ENCODE assay signal across 12 mouse cellular contexts in the genomic region with DNA sequence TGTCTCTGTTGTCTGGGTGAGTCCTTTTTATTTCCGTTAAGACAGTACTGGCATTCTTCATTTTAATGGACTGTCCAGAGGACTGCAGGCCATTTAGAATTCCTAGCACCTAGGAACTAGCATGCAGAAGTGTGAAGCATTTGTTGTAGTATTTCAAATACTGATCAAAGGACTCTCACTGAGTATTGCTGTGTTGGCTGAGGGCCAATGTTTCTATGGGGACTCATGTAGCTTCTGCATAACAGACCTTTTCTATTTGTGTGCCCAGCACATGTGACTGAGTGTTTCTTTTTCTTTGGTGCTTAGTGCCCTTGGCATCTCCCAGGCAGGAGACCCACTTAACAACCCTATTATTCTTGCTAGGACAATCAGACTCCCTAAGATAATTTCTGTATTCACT. TPM values are rescaled to one million over a fixed set of nuclear protein-coding genes. Genes with fewer than 3 reads are reported as not detected.
DNase-seq lines count a peak whose midpoint lies in the region; ATAC-seq lines count a peak whose summit lies in the region.
"Had no signal": no experiment of that assay in that cellular context is flagged by ENCODE, and none has a peak within 500 bp of the region (broad histone marks: within the 10 kb centered on the region; RNA-seq: fewer than 3 reads in every experiment).

No protein-coding gene starts in this region.

- no peaks in the 10 kb centered on the region for H3K27me3 ChIP-seq in heart, embryonic 14.5 days (ENCODE audit: control insufficient read depth, insufficient read depth, low read length)

- H3K4me2 ChIP-seq in heart, embryonic 14.5 days (ENCODE audit: low read length): no peak overlapping the region

- H3K9ac ChIP-seq in heart, embryonic 14.5 days (ENCODE audit: low read length): no peak overlapping the region

- no peaks in the 10 kb centered on the region for H3K4me1 ChIP-seq in heart, embryonic 14.5 days (ENCODE audit: control insufficient read depth in 2 of 2, insufficient read depth in 2 of 2, low read length in 2 of 2)

- peak; percentile 73; the same call in 1 of the 2 replicates for ATAC-seq in heart, embryonic 14.5 days (ENCODE audit: insufficient number of reproducible peaks, insufficient read depth, low FRiP score, low read depth)
- ATAC-seq in activated CD4-positive, CD25-positive, alpha-beta regulatory T cell, adult 4 months: no peak
- ATAC-seq: intestine, postnatal 0 days had no signal

- DNase-seq in heart, adult 8-10 months (ENCODE audit: low spot score): no peak
- peak; percentile 76 for DNase-seq in retina, postnatal 1 day
- DNase-seq in retina, embryonic 14.5 days (ENCODE audit: low spot score): no peak
- DNase-seq in lung, postnatal 10 days: peak; percentile 22
- no peak for DNase-seq in urinary bladder, postnatal 36 days (ENCODE audit: low spot score in 2 of 2)
- no peak for DNase-seq in liver
- DNase-seq: adrenal gland, postnatal 10 days had no signal

- H3K27ac ChIP-seq in heart, embryonic 14.5 days (replicated peaks in 1 of 2; ENCODE audit: control insufficient read depth in 1 of 2, insufficient read depth in 1 of 2, low read depth in 2 of 2, low read length in 2 of 2): no peak overlapping the region

- no peaks in the 10 kb centered on the region for H3K36me3 ChIP-seq in heart, embryonic 14.5 days (ENCODE audit: control insufficient read depth, insufficient read depth, low read length)

- WGBS in heart, embryonic 14.5 days: 40% methylated on average over 1 of the region's 1 CpGs

- no peak overlapping the region for H3K4me3 ChIP-seq in heart, embryonic 14.5 days (ENCODE audit: control insufficient read depth in 1 of 2, insufficient read depth in 1 of 2, low read depth in 1 of 2, low read length in 2 of 2)

- H3K9me3 ChIP-seq in heart, embryonic 14.5 days (ENCODE audit: control insufficient read depth, low read length): no peaks in the 10 kb centered on the region

RNA-seq across cellular contexts. Expression of gene Gm12695, which starts 12.6 kb away (rescaled TPM):
- polyA plus RNA-seq in heart, embryonic 14.5 days (2014; fragmentation: Nextera tagmentation; extraction: Ambion mirVana): not detected in 2 replicates
- not detected for total RNA-seq in heart, adult 8-10 months (2022)
- not detected for polyA plus RNA-seq in activated CD4-positive, CD25-positive, alpha-beta regulatory T cell, adult 4 months (2017; shearing (Covaris generic))
- total RNA-seq: adrenal gland, postnatal 10 days; liver, adult 2 months had no signal
- polyA plus RNA-seq: intestine, postnatal 0 days; liver, adult 2 months; stomach, embryonic 16.5 days had no signal

Comparison
In these comparisons a context has a peak if more than half of its experiments do, and no peak if none do; other contexts are left out.
1. DNase-seq: peak in retina, postnatal 1 day (single experiment) and lung, postnatal 10 days (single experiment); none in heart, adult 8-10 months (single experiment), retina, embryonic 14.5 days (single experiment), urinary bladder, postnatal 36 days (0 of 2) and liver (single experiment).